Mouse (Mus musculus) CH12.LX (cell line): Measurements from ENCODE around the gene Dag1.
"Not testable (repeated sequence)": the region's sequence is repeated elsewhere in the genome, so short reads cannot be mapped to it uniquely, and the experiment has no call there.

Source experiments
- ETS1 ChIP-seq: conservative IDR thresholded peaks from 2 replicates; pipeline ENCODE4 v1.6.1; 2012; ENCODE audit warnings: low read depth, mild to moderate bottlenecking, inconsistent platforms, low read length, improper control_type of control experiment, moderate library complexity
- POLR2A ChIP-seq: IDR thresholded peaks from 2 replicates; pipeline ENCODE4 v1.6.1; 2011; ENCODE audit warnings: low read depth, mild to moderate bottlenecking, improper control_type of control experiment, low read length

- not testable (repeated sequence) for TF ChIP-seq POLR2A, ETS1
These were observed 67.5 kb downstream of the Dag1 start for GRCm38 (mm10) chr9:108196222-108196621.
